9 mouse cellular contexts compared by ENCODE assay signal in genomic region chr9:121877052-121877740, GRCm38 (mm10). TPM values are rescaled to one million over a fixed set of nuclear protein-coding genes. Genes with fewer than 3 reads are reported as not detected.
DNase-seq lines count a peak whose midpoint lies in the region; ATAC-seq and TF ChIP-seq lines count a peak whose summit lies in the region.
"Had no signal": no experiment of that assay in that cellular context is flagged by ENCODE, and none has a peak within 500 bp of the region (broad histone marks: within the 10 kb centered on the region; RNA-seq: fewer than 3 reads in every experiment).

No protein-coding gene starts in this region.

- H3K4me2 ChIP-seq in forebrain, embryonic 13.5 days = no peak overlapping the region
- H3K4me2 ChIP-seq in forebrain, embryonic 12.5 days = no peak overlapping the region
- H3K4me2 ChIP-seq in lung, postnatal 0 days (replicated peaks; ENCODE audit: low read depth, low read length) = no peak overlapping the region

- no peak overlapping the region for H3K4me3 ChIP-seq in forebrain, embryonic 13.5 days
- H3K4me3 ChIP-seq in forebrain, embryonic 12.5 days (replicated peaks) = no peak overlapping the region
- no peak overlapping the region for H3K4me3 ChIP-seq in bone marrow macrophage, adult 2 months (ENCODE audit: insufficient read depth, low read length)
- H3K4me3 ChIP-seq in lung, postnatal 0 days (ENCODE audit: low read depth, low read length) = no peak overlapping the region

- peak; percentile 58 for DNase-seq in 416B (ENCODE audit: low read depth)
- DNase-seq in kidney, postnatal 36 days = peak; percentile 71 to 78
- DNase-seq in lung, postnatal 0 days (ENCODE audit: low spot score) = peak; percentile 86
- DNase-seq in yolk sac, embryonic 10.5 days (ENCODE audit: low spot score) = peak; percentile 50

- TF ChIP-seq POLR2A in bone marrow macrophage, adult 2 months (IDR thresholded peaks at IDR 0.05; ENCODE audit: borderline replicate concordance, low read depth, low read length) = no peak

- H3K27ac ChIP-seq in forebrain, embryonic 13.5 days = no peak overlapping the region
- no peak overlapping the region for H3K27ac ChIP-seq in forebrain, embryonic 12.5 days
- H3K27ac ChIP-seq in bone marrow macrophage, adult 2 months (ENCODE audit: insufficient read depth, low read depth, low read length) = no peak overlapping the region
- 0 out of 2 replicates have a peak overlapping the region, but pooled peaks have one; percentile 14 for H3K27ac ChIP-seq in lung, postnatal 0 days (ENCODE audit: low read length)

- ATAC-seq in forebrain, embryonic 13.5 days = peak; percentile 30; the same call in 1 of the 2 replicates
- ATAC-seq in forebrain, embryonic 12.5 days (ENCODE audit: low FRiP score) = no peak
- ATAC-seq in erythroid progenitor cell, adult 5-6 weeks (replicated peaks; ENCODE audit: low FRiP score, poor library complexity, severe bottlenecking) = peak; percentile 71
- ATAC-seq in lung, postnatal 0 days = 0 out of 2 replicates have a peak, but pooled peaks have one; percentile 13

- no peak for TF ChIP-seq EP300 in lung, postnatal 0 days (IDR thresholded peaks at IDR 0.05)

- H3K4me1 ChIP-seq in forebrain, embryonic 13.5 days = no peaks in the 10 kb centered on the region
- H3K4me1 ChIP-seq in forebrain, embryonic 12.5 days = no peaks in the 10 kb centered on the region
- no peaks in the 10 kb centered on the region for H3K4me1 ChIP-seq in bone marrow macrophage, adult 2 months (ENCODE audit: control insufficient read depth, insufficient read depth, low read length)
- H3K4me1 ChIP-seq in lung, postnatal 0 days (ENCODE audit: insufficient read depth, low read depth, low read length) = no peaks in the 10 kb centered on the region

- no peak overlapping the region for H3K9ac ChIP-seq in forebrain, embryonic 13.5 days
- H3K9ac ChIP-seq in forebrain, embryonic 12.5 days = no peak overlapping the region
- no peak overlapping the region for H3K9ac ChIP-seq in lung, postnatal 0 days (replicated peaks; ENCODE audit: low read depth)

- H3K27me3 ChIP-seq in forebrain, embryonic 13.5 days = no peaks in the 10 kb centered on the region
- no peaks in the 10 kb centered on the region; the same call in 1 of the 2 replicates for H3K27me3 ChIP-seq in forebrain, embryonic 12.5 days
- H3K27me3 ChIP-seq in lung, postnatal 0 days (replicated peaks; ENCODE audit: insufficient read depth, low read length) = no peaks in the 10 kb centered on the region

- 14% methylated on average over 3 of the region's 3 CpGs for WGBS in forebrain, embryonic 13.5 days
- WGBS in forebrain, embryonic 12.5 days = 24% methylated on average over 3 of the region's 3 CpGs
- WGBS in lung, postnatal 0 days = 9% methylated on average over 3 of the region's 3 CpGs

- no peaks in the 10 kb centered on the region for H3K9me3 ChIP-seq in forebrain, embryonic 13.5 days (replicated peaks)
- no peaks in the 10 kb centered on the region for H3K9me3 ChIP-seq in forebrain, embryonic 12.5 days
- no peaks in the 10 kb centered on the region for H3K9me3 ChIP-seq in lung, postnatal 0 days (ENCODE audit: low read length)

- TF ChIP-seq CTCF in bone marrow macrophage, adult 2 months (IDR thresholded peaks at IDR 0.05; ENCODE audit: low read depth, low read length) = 0 out of 2 replicates have a peak, but pooled peaks have one; percentile 28
- TF ChIP-seq CTCF in lung, postnatal 0 days (IDR thresholded peaks at IDR 0.05) = peak; percentile 93

- no peaks in the 10 kb centered on the region for H3K36me3 ChIP-seq in forebrain, embryonic 13.5 days (ENCODE audit: poor library complexity, severe bottlenecking)
- H3K36me3 ChIP-seq in forebrain, embryonic 12.5 days (replicated peaks) = no peaks in the 10 kb centered on the region
- no peaks in the 10 kb centered on the region for H3K36me3 ChIP-seq in lung, postnatal 0 days (ENCODE audit: insufficient read depth, low read length)

RNA-seq across cellular contexts. Expression of gene Higd1a, which starts 19.0 kb away (rescaled TPM):
- 151 and 159 TPM in 2 replicates for polyA plus RNA-seq in forebrain, embryonic 13.5 days (2015; fragmentation: Nextera tagmentation; extraction: Ambion mirVana)
- 153 and 158 TPM in 2 replicates for polyA plus RNA-seq in forebrain, embryonic 12.5 days (2016; fragmentation: Nextera tagmentation; extraction: Ambion mirVana)
- 45.9 and 52.3 TPM in 2 replicates for polyA plus RNA-seq in bone marrow macrophage, adult 2 months (2012; ENCODE audit: insufficient read depth, insufficient read length, missing spikeins)
- 23.4 and 24.3 TPM in 2 replicates for total RNA-seq in erythroid progenitor cell, adult 5-6 weeks (2015; ENCODE audit: low replicate concordance)
- 11.7 and 19.4 TPM in 2 replicates for total RNA-seq in erythroid progenitor cell, adult 5-6 weeks (2017; ENCODE audit: low replicate concordance)
- polyA plus RNA-seq in lung, postnatal 0 days (2015; fragmentation: Nextera tagmentation; extraction: Ambion mirVana) = 164 and 206 TPM in 2 replicates

RNA-seq across cellular contexts. Expression of gene Ackr2, which starts 21.0 kb away (rescaled TPM):
- polyA plus RNA-seq in forebrain, embryonic 13.5 days (2015; fragmentation: Nextera tagmentation; extraction: Ambion mirVana) = 1.1 and 1.7 TPM in 2 replicates
- 0.89 and 1.2 TPM in 2 replicates for polyA plus RNA-seq in forebrain, embryonic 12.5 days (2016; fragmentation: Nextera tagmentation; extraction: Ambion mirVana)
- not detected in 2 replicates for polyA plus RNA-seq in bone marrow macrophage, adult 2 months (2012; ENCODE audit: insufficient read depth, insufficient read length, missing spikeins)
- total RNA-seq in erythroid progenitor cell, adult 5-6 weeks (2015; ENCODE audit: low replicate concordance) = not detected in 2 replicates
- total RNA-seq in erythroid progenitor cell, adult 5-6 weeks (2017; ENCODE audit: low replicate concordance) = not detected in 2 replicates
- 14.8 and 16.2 TPM in 2 replicates for polyA plus RNA-seq in lung, postnatal 0 days (2015; fragmentation: Nextera tagmentation; extraction: Ambion mirVana)

RNA-seq across cellular contexts. Expression of gene Ccdc13, which starts 37.9 kb away (rescaled TPM):
- polyA plus RNA-seq in forebrain, embryonic 13.5 days (2015; fragmentation: Nextera tagmentation; extraction: Ambion mirVana) = 2.9 TPM in 2 replicates
- polyA plus RNA-seq in forebrain, embryonic 12.5 days (2016; fragmentation: Nextera tagmentation; extraction: Ambion mirVana) = 3.1 and 3.6 TPM in 2 replicates
- not detected in 2 replicates for polyA plus RNA-seq in bone marrow macrophage, adult 2 months (2012; ENCODE audit: insufficient read depth, insufficient read length, missing spikeins)
- total RNA-seq in erythroid progenitor cell, adult 5-6 weeks (2015; ENCODE audit: low replicate concordance) = not detected in 2 replicates
- not detected in 2 replicates for total RNA-seq in erythroid progenitor cell, adult 5-6 weeks (2017; ENCODE audit: low replicate concordance)
- 1.8 and 2.0 TPM in 2 replicates for polyA plus RNA-seq in lung, postnatal 0 days (2015; fragmentation: Nextera tagmentation; extraction: Ambion mirVana)
- total RNA-seq: heart, postnatal 36 days had no signal

RNA-seq across cellular contexts. Expression of gene Cyp8b1, which starts 38.9 kb away (rescaled TPM):
- not detected in 2 replicates for polyA plus RNA-seq in forebrain, embryonic 13.5 days (2015; fragmentation: Nextera tagmentation; extraction: Ambion mirVana)
- polyA plus RNA-seq in forebrain, embryonic 12.5 days (2016; fragmentation: Nextera tagmentation; extraction: Ambion mirVana) = not detected in 2 replicates
- not detected in 2 replicates for polyA plus RNA-seq in bone marrow macrophage, adult 2 months (2012; ENCODE audit: insufficient read depth, insufficient read length, missing spikeins)
- total RNA-seq in erythroid progenitor cell, adult 5-6 weeks (2015; ENCODE audit: low replicate concordance) = not detected in 2 replicates
- not detected in 2 replicates for total RNA-seq in erythroid progenitor cell, adult 5-6 weeks (2017; ENCODE audit: low replicate concordance)
- polyA plus RNA-seq in lung, postnatal 0 days (2015; fragmentation: Nextera tagmentation; extraction: Ambion mirVana) = 0.10 and 0.18 TPM in 2 replicates
- total RNA-seq: heart, postnatal 36 days had no signal
